ENCODE assay signal across 26 mouse cellular contexts in genomic region chr6:6303767-6304166, GRCm38 (mm10).
DNase-seq lines count a peak whose midpoint lies in the region; ATAC-seq lines count a peak whose summit lies in the region.
"Had no signal": no experiment of that assay in that cellular context is flagged by ENCODE, and none has a peak within 500 bp of the region (broad histone marks: within the 10 kb centered on the region; RNA-seq: fewer than 3 reads in every experiment).

No protein-coding gene starts in this region.

- no peaks in the 10 kb centered on the region for H3K27me3 ChIP-seq in heart, embryonic 10.5 days (ENCODE audit: insufficient read depth, poor library complexity, severe bottlenecking)
- H3K27me3 ChIP-seq: heart, embryonic 12.5 days; hindbrain, embryonic 12.5 days; limb, embryonic 15.5 days; neural tube, embryonic 13.5 days had no signal

- 31% methylated on average over 5 of the region's 5 CpGs for WGBS in heart, embryonic 10.5 days

- DNase-seq in heart, adult 18-20 months, result peak; percentile 30 to 33
- DNase-seq in heart, embryonic 10.5 days (ENCODE audit: low spot score), result no peak
- DNase-seq in lung, postnatal 36 days, result peak; percentile 3
- DNase-seq in lung, postnatal 14 days, result no peak
- peak; percentile 46 for DNase-seq in embryo, embryonic 11 days
- DNase-seq in spleen, postnatal 14 days (ENCODE audit: low spot score in 2 of 2), result no peak
- DNase-seq: adrenal gland, postnatal 10 days; B cell, adult 2 months; cerebellum, adult 8-10 months; cerebellum, postnatal 36 days; gastrocnemius, adult 2 months; heart, postnatal 10 days; kidney, postnatal 4 days; left cerebral cortex, postnatal 4 days; thymus, adult 18-20 months; thymus, postnatal 36 days had no signal

- H3K4me3 ChIP-seq in heart, embryonic 10.5 days, result no peak overlapping the region
- H3K4me3 ChIP-seq: gastrocnemius, adult 2 months; heart, embryonic 12.5 days; hindbrain, embryonic 12.5 days; limb, embryonic 15.5 days; myocyte; neural tube, embryonic 13.5 days had no signal

- no peak for ATAC-seq in frontal cortex, adult (ENCODE audit: low TSS enrichment)
- ATAC-seq: intestine, postnatal 0 days; midbrain, embryonic 16.5 days had no signal

- H3K4me1 ChIP-seq in heart, embryonic 10.5 days, result peaks cover 3% of the 10 kb centered on the region; the same call in 1 of the 2 replicates
- H3K4me1 ChIP-seq: limb, embryonic 15.5 days had no signal

- no peak overlapping the region for H3K27ac ChIP-seq in heart, embryonic 10.5 days
- H3K27ac ChIP-seq: gastrocnemius, adult 2 months; hindbrain, embryonic 12.5 days; limb, embryonic 15.5 days; liver, embryonic 14.5 days; macrophage; neural tube, embryonic 13.5 days had no signal

- H3K9me3 ChIP-seq in heart, embryonic 10.5 days, result no peaks in the 10 kb centered on the region
- H3K9me3 ChIP-seq: heart, embryonic 12.5 days; hindbrain, embryonic 12.5 days; limb, embryonic 15.5 days; neural tube, embryonic 13.5 days had no signal

- H3K36me3 ChIP-seq in heart, embryonic 10.5 days, result no peaks in the 10 kb centered on the region
- H3K36me3 ChIP-seq: heart, embryonic 12.5 days; hindbrain, embryonic 12.5 days; limb, embryonic 15.5 days; neural tube, embryonic 13.5 days had no signal

Comparison
In these comparisons a context has a peak if more than half of its experiments do, and no peak if none do; other contexts are left out.
1. DNase-seq: peak in heart, adult 18-20 months (2 of 2), lung, postnatal 36 days (single experiment) and embryo, embryonic 11 days (single experiment); none in heart, embryonic 10.5 days (single experiment), lung, postnatal 14 days (single experiment) and spleen, postnatal 14 days (0 of 2).